15 mouse cellular contexts compared by ENCODE assay signal in the genomic region with DNA sequence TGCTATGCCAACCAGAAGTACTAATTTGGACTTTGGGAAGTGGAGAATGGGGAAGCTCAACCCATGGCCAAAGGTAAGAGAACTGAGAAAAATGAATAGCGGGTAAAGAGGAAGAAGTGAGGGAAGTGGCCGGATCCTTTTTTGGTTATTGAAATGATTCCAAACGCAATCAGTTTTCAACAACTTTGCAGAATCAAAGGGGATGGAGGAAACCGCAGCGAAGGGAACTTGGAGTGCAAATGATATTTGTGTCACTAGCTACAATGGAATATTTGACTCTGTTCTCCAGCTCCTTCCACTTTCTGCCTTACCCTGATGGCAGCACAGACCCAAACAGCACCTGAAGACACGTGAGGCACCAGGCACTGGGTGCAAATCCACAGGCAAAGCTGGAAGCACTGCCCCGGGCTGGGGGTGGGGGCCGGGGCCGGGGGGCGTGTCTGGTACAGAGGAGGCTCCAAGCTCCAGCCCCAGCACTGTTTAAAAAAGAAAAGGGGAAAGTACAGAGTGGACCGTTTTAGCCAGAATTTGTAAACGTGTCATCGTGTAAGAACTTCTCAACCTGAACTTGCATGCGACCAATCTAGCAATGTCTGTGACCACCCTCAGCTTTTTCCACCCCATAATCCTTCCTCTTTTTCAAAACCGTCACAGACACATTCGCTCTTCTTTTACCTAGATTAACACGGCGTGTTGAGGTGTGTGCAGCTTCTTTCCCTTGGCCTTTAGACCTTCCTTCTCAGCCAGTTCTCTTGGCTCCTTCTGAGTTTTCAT.
DNase-seq lines count a peak whose midpoint lies in the region; ATAC-seq lines count a peak whose summit lies in the region.
"Had no signal": no experiment of that assay in that cellular context is flagged by ENCODE, and none has a peak within 500 bp of the region (broad histone marks: within the 10 kb centered on the region; RNA-seq: fewer than 3 reads in every experiment).

No protein-coding gene starts in this region.

- 33% methylated on average over 18 of the region's 18 CpGs for WGBS in liver, embryonic 15.5 days (ENCODE audit: insufficient replicate concordance)
- WGBS in liver, embryonic 12.5 days (ENCODE audit: insufficient replicate concordance): 53% methylated on average over 18 of the region's 18 CpGs
- WGBS in embryonic facial prominence, embryonic 10.5 days: 86% methylated on average over 18 of the region's 18 CpGs

- H3K9ac ChIP-seq in liver, embryonic 15.5 days: no peak overlapping the region
- H3K9ac ChIP-seq in liver, embryonic 12.5 days: no peak overlapping the region
- H3K9ac ChIP-seq: forebrain, embryonic 15.5 days; hindbrain, embryonic 14.5 days had no signal

- no peak for ATAC-seq in liver, embryonic 15.5 days (ENCODE audit: insufficient read depth)
- no peak for ATAC-seq in liver, embryonic 12.5 days
- peak; percentile 72 to 73 for ATAC-seq in hematopoietic stem cell, adult 5-6 weeks (replicated peaks in 1 of 2; ENCODE audit: insufficient read depth in 1 of 2, low FRiP score in 2 of 2, low TSS enrichment in 1 of 2, low read depth in 1 of 2, poor library complexity in 2 of 2, severe bottlenecking in 2 of 2)
- ATAC-seq: forebrain, embryonic 15.5 days had no signal

- no peaks in the 10 kb centered on the region for H3K27me3 ChIP-seq in liver, embryonic 15.5 days
- H3K27me3 ChIP-seq in liver, embryonic 12.5 days (replicated peaks): no peaks in the 10 kb centered on the region
- no peaks in the 10 kb centered on the region for H3K27me3 ChIP-seq in splenic B cell, adult 2 months (ENCODE audit: control insufficient read depth, insufficient read depth, low read length, poor library complexity, severe bottlenecking)
- H3K27me3 ChIP-seq in embryonic facial prominence, embryonic 10.5 days (replicated peaks; ENCODE audit: low read depth, poor library complexity, severe bottlenecking): no peaks in the 10 kb centered on the region
- H3K27me3 ChIP-seq: forebrain, embryonic 15.5 days had no signal

- H3K36me3 ChIP-seq in liver, embryonic 15.5 days (replicated peaks): no peaks in the 10 kb centered on the region
- no peaks in the 10 kb centered on the region for H3K36me3 ChIP-seq in liver, embryonic 12.5 days
- no peaks in the 10 kb centered on the region for H3K36me3 ChIP-seq in splenic B cell, adult 2 months (ENCODE audit: control insufficient read depth, insufficient read depth, low read length, poor library complexity, severe bottlenecking)
- no peaks in the 10 kb centered on the region for H3K36me3 ChIP-seq in embryonic facial prominence, embryonic 10.5 days (replicated peaks)
- H3K36me3 ChIP-seq: forebrain, embryonic 15.5 days had no signal

- 0 out of 2 replicates have a peak, but pooled peaks cover 3% of the 10 kb centered on the region for H3K4me1 ChIP-seq in liver, embryonic 15.5 days (replicated peaks)
- no peaks in the 10 kb centered on the region for H3K4me1 ChIP-seq in liver, embryonic 12.5 days
- peaks cover 31% of the 10 kb centered on the region for H3K4me1 ChIP-seq in embryonic facial prominence, embryonic 10.5 days
- H3K4me1 ChIP-seq: forebrain, embryonic 15.5 days had no signal

- H3K4me3 ChIP-seq in liver, embryonic 15.5 days (replicated peaks): no peak overlapping the region
- no peak overlapping the region for H3K4me3 ChIP-seq in liver, embryonic 12.5 days
- no peak overlapping the region for H3K4me3 ChIP-seq in embryonic facial prominence, embryonic 10.5 days
- H3K4me3 ChIP-seq: forebrain, embryonic 15.5 days; gastrocnemius, adult 2 months; left cerebral cortex, adult 2 months had no signal

- peak overlapping the region; percentile 15; the same call in 1 of the 2 replicates for H3K4me2 ChIP-seq in liver, embryonic 15.5 days
- H3K4me2 ChIP-seq in liver, embryonic 12.5 days: no peak overlapping the region
- H3K4me2 ChIP-seq: forebrain, embryonic 15.5 days; hindbrain, embryonic 14.5 days had no signal

- DNase-seq in R1 (ENCODE audit: low read depth, low spot score): peak; percentile 66
- DNase-seq in splenic B cell, adult 2 months (ENCODE audit: low read depth, low spot score): peak; percentile 70
- no peak for DNase-seq in right cerebral cortex, postnatal 36 days (ENCODE audit: low spot score in 2 of 2)
- no peak for DNase-seq in embryonic facial prominence, embryonic 10.5 days (ENCODE audit: low spot score)
- DNase-seq: adrenal gland, postnatal 36 days; cerebellum, adult 18-20 months; gastrocnemius, adult 2 months; kidney, adult 8-10 months; liver had no signal

- no peaks in the 10 kb centered on the region for H3K9me3 ChIP-seq in liver, embryonic 15.5 days (replicated peaks)
- no peaks in the 10 kb centered on the region for H3K9me3 ChIP-seq in liver, embryonic 12.5 days (replicated peaks)
- H3K9me3 ChIP-seq in embryonic facial prominence, embryonic 10.5 days: no peaks in the 10 kb centered on the region
- H3K9me3 ChIP-seq: forebrain, embryonic 15.5 days had no signal

- no peak overlapping the region for H3K27ac ChIP-seq in liver, embryonic 15.5 days (replicated peaks)
- H3K27ac ChIP-seq in liver, embryonic 12.5 days: no peak overlapping the region
- H3K27ac ChIP-seq in embryonic facial prominence, embryonic 10.5 days (replicated peaks): no peak overlapping the region
- H3K27ac ChIP-seq: forebrain, embryonic 15.5 days; gastrocnemius, adult 2 months; hindbrain, embryonic 14.5 days; left cerebral cortex, adult 2 months had no signal

Comparison
In these comparisons a context has a peak if more than half of its experiments do, and no peak if none do; other contexts are left out.
1. ATAC-seq: peak in hematopoietic stem cell, adult 5-6 weeks (2 of 2); none in liver, embryonic 15.5 days (single experiment) and liver, embryonic 12.5 days (single experiment).
2. DNase-seq: peak in R1 (single experiment) and splenic B cell, adult 2 months (single experiment); none in right cerebral cortex, postnatal 36 days (0 of 2) and embryonic facial prominence, embryonic 10.5 days (single experiment).